Mouse (Mus musculus) CH12.LX (cell line): ENCODE results near the gene Ap2a1.

ENCODE experiments used
- BHLHE40 ChIP-seq: IDR thresholded peaks from 2 replicates; pipeline ENCODE4 v1.6.1; 2011; ENCODE audit warnings: mild to moderate bottlenecking, low read depth, low read length, improper control_type of control experiment
- CTCF ChIP-seq, 2 experiments: IDR thresholded peaks in 1 of 2; conservative IDR thresholded peaks in 1 of 2; 2 replicates each; pipeline ENCODE4 v1.5.1; 2011 to 2012; ENCODE audit warnings: low read depth in 2 of 2, low read length in 2 of 2, improper control_type of control experiment in 1 of 2, inconsistent platforms in 1 of 2, mild to moderate bottlenecking in 1 of 2, moderate library complexity in 1 of 2
- E2F4 ChIP-seq: IDR thresholded peaks from 2 replicates; pipeline ENCODE4 v1.6.1; 2011; ENCODE audit warnings: low read depth, low read length, improper control_type of control experiment; ENCODE audit not compliant: insufficient replicate concordance
- ETS1 ChIP-seq: conservative IDR thresholded peaks from 2 replicates; pipeline ENCODE4 v1.6.1; 2012; ENCODE audit warnings: low read depth, mild to moderate bottlenecking, inconsistent platforms, low read length, improper control_type of control experiment, moderate library complexity
- KAT2A ChIP-seq: IDR thresholded peaks from 2 replicates; pipeline ENCODE4 v1.6.1; 2012; ENCODE audit warnings: low read length, improper control_type of control experiment, inconsistent platforms; ENCODE audit not compliant: insufficient replicate concordance
- MAFK ChIP-seq: IDR thresholded peaks from 2 replicates; pipeline ENCODE4 v1.6.1; 2011; ENCODE audit warnings: low read length, improper control_type of control experiment; ENCODE audit not compliant: insufficient replicate concordance
- MXI1 ChIP-seq: IDR thresholded peaks from 2 replicates; pipeline ENCODE4 v1.6.1; 2011; ENCODE audit warnings: mild to moderate bottlenecking, low read depth, low read length, improper control_type of control experiment
- NELFE ChIP-seq: IDR thresholded peaks from 2 replicates; pipeline ENCODE4 v1.6.1; 2011; ENCODE audit warnings: low read depth, low read length, improper control_type of control experiment
- POLR2A ChIP-seq: IDR thresholded peaks from 2 replicates; pipeline ENCODE4 v1.6.1; 2011; ENCODE audit warnings: low read depth, mild to moderate bottlenecking, improper control_type of control experiment, low read length
- POLR2AphosphoS2 ChIP-seq: IDR thresholded peaks from 2 replicates; pipeline ENCODE4 v1.6.1; 2011; ENCODE audit warnings: low read depth, low read length, improper control_type of control experiment
- SIN3A ChIP-seq: IDR thresholded peaks from 2 replicates; pipeline ENCODE4 v1.6.1; 2012; ENCODE audit warnings: low read length, improper control_type of control experiment, inconsistent platforms

GRCm38 (mm10) chr7:44890180-44890579, 39.1 kb downstream of the Ap2a1 start:
- TF ChIP-seq MXI1 = no peak
- no peak for TF ChIP-seq CTCF (conservative IDR thresholded peaks at IDR 0.05 in 1 of 2, IDR thresholded peaks at IDR 0.05 in 1 of 2; ENCODE audit: low read depth in 2 of 2, low read length in 2 of 2)
- no peak for TF ChIP-seq KAT2A
- TF ChIP-seq SIN3A = no peak
- no peak for TF ChIP-seq NELFE
- no peak for TF ChIP-seq POLR2A
- TF ChIP-seq BHLHE40 = no peak
- no peak for TF ChIP-seq ETS1
- no peak for TF ChIP-seq MAFK
- no peak for TF ChIP-seq E2F4
- TF ChIP-seq POLR2AphosphoS2 = no peak
